Mouse (Mus musculus): ENCODE measurements at regions not wholly inside any gene's neighbourhood (a gene's known extent, or its start where the extent isn't known, plus 50 kb on each side); places are given as distances from the start of the nearest gene placed in this dataset.
"Not testable (repeated sequence)": the region's sequence is repeated elsewhere in the genome, so short reads cannot be mapped to it uniquely, and the experiment has no call there.

DNA sequence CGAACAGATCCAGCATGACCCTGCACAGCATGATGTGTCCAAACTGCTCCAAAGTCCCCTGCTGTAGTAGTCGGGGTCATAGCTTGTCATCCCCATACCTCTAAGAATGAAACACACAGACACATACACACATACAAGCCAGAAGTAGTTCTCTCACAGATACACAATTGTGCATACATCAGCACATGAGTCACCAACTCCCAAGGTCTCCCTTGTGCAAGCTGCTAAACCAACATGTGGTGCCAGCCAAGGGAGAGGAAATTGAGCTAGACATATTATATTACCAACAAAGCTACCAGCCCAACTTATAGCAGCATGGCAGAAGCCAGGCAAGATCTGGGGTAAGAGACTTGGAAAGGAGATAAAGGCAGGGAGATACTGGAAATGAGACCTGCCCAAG, 353.5 kb upstream of the Rgma start:
- DNase-seq (ENCODE audit: low spot score in 2 of 2): no peak

GRCm38 (mm10) chr7:73025640-73026039, 349.7 kb upstream of the Rgma start:
- no peak for DNase-seq (ENCODE audit: low spot score in 2 of 2)

- peak in 1 of 2 experiments; percentile 5 for DNase-seq (ENCODE audit: low spot score in 2 of 2)
Observed at GRCm38 (mm10) chr7:73028952-73029351, 346.4 kb upstream of the Rgma start.

DNA sequence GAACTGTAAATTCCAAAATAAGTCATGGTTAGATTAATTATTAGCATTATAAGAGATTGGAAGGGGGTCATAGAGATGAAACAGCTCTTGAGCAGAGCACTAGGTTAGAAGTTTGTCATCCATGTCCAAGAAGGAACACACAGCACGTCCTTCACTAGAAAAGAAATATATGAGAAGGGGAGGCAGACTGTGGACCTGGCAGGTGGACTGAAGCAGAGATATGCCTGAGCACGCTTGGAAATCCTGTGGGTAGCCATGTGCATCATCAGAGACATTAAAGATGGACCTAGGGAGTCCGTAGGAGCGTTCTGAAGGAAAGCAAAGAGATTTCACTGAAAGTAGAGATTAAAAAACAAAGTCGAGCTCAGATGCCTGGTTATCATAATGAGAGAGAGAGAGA, 343.9 kb upstream of the Rgma start:
- DNase-seq (ENCODE audit: low spot score in 2 of 2): no peak

DNA sequence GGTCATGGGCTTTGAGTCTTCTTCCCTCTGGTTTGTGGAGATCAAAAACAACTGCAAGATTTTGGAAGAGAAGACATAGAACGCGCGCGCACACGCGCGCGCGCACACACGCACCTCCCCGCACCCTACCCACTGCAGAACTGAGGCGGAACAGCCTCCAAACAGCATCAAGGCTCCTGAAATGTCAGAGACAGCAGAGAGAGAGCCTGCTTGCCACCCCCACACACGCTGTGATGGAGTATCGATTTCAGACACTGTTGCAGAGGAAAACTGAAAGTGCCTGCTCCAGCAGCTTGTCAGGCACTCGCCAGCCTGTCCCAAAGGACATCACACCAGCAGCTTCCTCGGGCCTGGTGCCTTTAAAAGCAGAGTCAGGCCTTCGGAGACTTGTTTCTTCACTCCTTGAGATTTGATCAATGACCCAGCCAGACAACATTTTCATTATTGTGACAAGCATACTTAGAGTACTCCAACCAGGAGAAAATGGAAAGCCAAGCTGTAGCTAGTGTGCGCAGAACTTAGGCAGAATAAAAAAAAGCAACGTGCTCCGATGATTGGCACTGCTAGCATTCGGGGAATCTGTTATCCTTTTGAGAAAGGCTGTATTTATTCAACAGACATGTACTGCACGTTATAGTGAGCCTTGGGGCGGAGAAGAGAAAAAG, 342.9 kb upstream of the Rgma start:
- DNase-seq (ENCODE audit: low spot score in 2 of 2): peak; percentile 42 to 52

DNA sequence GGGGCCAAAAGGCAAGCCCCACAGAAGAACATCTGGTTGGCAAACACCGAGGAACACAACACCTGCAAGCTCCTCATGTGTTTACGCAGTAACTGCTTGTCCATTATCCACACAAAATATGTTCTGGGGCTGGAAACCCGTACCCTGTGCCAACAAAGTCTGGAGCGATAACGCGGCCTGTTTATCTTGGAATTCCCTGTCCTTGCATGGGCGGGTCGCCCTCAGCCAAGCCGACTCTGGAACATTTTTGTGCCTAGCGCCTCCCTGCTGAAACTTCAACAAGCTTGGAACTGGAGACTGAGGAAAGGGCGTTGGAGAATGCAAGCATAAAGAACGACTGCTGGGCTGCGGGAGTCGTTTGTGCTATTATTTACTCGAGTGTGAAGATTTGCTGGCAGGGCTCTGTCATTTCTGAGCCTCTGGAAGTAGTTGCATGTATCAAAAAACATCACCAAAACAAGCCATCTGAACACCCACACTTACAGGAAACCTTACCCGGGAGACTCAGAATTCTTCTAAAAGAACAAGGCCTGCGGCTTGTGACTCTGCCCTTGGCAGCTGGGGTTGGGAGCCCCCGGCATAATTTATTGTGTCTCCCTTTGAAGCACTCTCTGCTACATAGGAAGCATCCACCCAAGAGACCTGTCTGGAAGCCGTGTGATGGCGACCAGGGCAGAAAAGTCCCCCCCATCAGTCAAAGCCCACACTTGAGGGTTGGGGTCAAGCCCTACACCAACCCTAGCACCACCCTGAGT, 338.3 kb upstream of the Rgma start:
- DNase-seq (ENCODE audit: low spot score in 2 of 2): peak; percentile 61 to 66

- DNase-seq (ENCODE audit: low spot score in 2 of 2): no peak
Observed at GRCm38 (mm10) chr7:73037638-73038037, 337.7 kb upstream of the Rgma start.

DNA sequence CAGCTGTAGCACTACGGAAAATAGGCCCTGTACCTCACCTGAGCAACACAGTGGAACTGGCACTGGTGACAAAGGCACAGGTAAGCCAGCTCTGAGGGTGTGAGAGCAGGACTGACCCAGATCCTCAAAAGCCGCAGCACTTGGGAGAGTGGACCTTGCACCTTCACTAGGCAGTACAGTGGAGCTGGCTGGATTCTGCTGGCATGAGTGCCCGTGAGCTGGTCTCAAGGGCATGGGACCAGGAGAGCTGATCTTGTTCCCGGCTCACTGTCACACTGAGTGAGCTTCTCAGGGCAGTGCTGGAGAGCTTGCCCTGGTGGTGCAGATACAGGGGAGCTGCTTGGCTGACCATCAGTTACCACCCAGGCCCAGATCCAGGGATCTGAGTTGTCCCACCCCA, 335.4 kb upstream of the Rgma start:
- no peak for DNase-seq (ENCODE audit: low spot score in 2 of 2)

GRCm38 (mm10) chr7:73044316-73044715, 331.0 kb upstream of the Rgma start:
- DNase-seq (ENCODE audit: low spot score in 2 of 2): no peak

GRCm38 (mm10) chr7:73055891-73056290, 319.4 kb upstream of the Rgma start:
- no peak for DNase-seq (ENCODE audit: low spot score in 2 of 2)

GRCm38 (mm10) chr7:73063556-73063955, 311.8 kb upstream of the Rgma start:
- DNase-seq (ENCODE audit: low spot score in 2 of 2): no peak

GRCm38 (mm10) chr7:73068534-73068933, 306.8 kb upstream of the Rgma start:
- no peak for DNase-seq (ENCODE audit: low spot score in 2 of 2)

DNA sequence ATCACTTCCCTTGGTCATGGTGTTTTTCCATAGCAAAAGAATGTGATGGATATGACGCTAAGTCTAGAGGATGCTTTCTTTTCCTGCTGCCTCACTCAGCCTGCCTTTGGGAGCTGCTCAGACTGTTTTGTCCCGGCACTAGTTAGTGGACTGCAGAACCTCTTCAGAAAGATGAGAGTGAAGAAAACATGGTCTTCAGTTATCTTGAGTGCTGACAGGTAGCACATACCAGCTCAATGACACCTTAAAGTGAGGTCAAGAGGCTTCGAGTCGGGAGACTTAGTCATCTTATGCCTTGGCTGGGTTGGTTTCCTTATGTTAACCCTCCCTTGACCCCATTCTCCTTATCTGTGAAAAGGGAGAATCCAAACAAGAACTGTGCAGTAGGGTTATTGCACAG, 306.0 kb upstream of the Rgma start:
- DNase-seq (ENCODE audit: low spot score in 2 of 2): no peak

DNA sequence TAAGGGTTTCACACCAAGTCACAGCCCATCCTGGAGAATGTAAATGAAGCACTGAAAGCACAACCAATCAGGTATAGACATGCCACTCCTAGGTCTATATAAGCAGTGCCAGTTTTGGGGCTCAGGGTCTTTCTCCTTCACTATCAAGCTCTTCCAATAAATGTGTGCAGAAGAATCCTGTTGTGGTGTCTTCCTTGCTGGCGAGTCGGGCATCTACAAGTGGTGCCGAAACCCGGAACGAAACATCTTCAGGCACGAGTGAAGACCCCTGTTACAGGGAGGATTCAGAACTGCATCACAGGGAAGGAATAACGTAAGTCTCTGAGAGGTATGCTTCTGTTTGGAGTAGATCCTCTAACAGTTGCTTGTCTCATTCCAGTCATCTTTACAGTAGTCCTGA, 299.9 kb upstream of the Rgma start:
- DNase-seq (ENCODE audit: low spot score in 2 of 2): not testable (repeated sequence)

GRCm38 (mm10) chr7:73087496-73088185, 287.7 kb upstream of the Rgma start:
- no peak for DNase-seq (ENCODE audit: low spot score in 2 of 2)

- no peak for DNase-seq (ENCODE audit: low spot score in 2 of 2)
Observed at GRCm38 (mm10) chr7:73088321-73088720, 287.0 kb upstream of the Rgma start.

DNA sequence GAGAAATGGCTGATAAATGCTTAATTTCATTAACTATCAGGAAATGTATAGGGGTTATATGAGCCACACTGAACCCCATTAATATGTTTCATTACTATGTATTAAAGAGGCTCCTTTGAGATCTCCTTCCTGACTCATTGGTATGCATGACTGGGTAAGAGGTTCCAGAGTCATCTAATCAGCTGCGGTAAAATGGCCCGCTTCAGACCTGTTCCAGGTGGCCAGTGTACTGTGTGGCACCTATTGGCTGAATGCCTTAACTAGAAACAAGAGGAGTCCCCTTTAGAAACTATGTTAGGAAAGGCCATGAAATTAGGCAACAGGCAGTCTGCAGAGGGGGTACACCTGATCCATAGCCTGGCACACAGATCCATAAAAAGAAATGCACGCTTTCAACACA, 283.6 kb upstream of the Rgma start:
- DNase-seq (ENCODE audit: low spot score in 2 of 2): no peak

- DNase-seq (ENCODE audit: low spot score in 2 of 2): no peak
Observed at GRCm38 (mm10) chr7:73094059-73094458, 281.2 kb upstream of the Rgma start.

DNA sequence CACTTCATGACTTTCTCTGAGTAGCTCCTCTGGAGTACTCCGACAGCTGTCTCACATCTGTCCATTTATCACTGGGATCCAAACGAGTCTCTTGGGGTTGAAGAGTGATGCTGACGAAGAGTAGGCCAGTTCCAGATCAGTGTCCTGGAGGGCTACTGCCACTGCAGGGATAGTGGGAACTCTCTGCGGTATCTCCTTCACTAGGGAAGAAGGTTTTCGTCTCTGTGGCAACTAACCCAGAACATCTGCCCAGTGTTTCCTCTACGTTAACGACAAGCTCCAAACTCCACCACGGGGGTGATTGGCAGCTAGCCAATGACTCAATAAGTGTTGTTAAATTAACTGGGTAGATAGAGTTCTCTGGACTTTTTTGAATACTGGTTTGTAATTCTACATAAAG, 256.4 kb upstream of the Rgma start:
- DNase-seq (ENCODE audit: low spot score in 2 of 2): no peak

- no peak for DNase-seq (ENCODE audit: low spot score in 2 of 2)
Observed at GRCm38 (mm10) chr7:73120276-73120675, 255.0 kb upstream of the Rgma start.

DNA sequence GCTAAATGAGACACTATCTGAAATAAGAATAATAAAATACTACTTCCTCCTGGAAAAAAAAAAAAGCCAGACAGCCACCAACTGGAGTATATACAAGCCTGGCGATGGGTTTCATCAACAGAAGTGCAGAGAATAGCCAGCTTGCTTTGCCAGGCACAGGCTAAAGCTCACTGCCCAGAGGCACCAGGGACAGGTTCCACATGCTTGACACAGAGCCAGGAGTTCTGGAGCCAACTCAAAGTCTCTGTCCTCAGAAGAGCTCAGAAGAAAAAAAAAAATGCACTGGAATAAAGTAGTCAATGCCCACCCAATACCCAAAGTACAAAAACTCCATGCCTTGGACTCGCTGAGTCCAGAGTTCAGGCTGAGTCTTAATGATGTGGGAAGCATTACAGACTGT, 250.3 kb upstream of the Rgma start:
- no peak for DNase-seq (ENCODE audit: low spot score in 2 of 2)

- no peak for DNase-seq (ENCODE audit: low spot score in 2 of 2)
Observed at GRCm38 (mm10) chr7:73125864-73126263, 249.4 kb upstream of the Rgma start.

DNA sequence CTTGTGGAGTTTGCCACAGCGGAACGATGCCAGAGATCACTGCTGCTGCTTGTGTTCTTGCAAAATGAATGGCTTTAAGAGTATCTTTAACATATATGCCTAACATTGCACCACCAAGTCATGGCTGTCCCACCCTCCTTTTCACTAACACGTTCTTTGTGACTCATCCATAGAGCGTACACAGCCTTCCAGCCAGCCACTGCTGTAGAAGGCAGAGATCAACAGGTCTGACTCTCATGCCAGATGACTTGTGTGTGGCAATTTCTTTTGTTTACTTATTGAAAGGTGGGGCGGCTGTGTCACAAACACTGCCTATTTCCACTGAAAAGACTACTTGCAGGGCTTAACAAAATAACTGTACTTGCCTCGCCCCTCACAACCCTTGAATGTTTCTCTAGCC, 239.5 kb upstream of the Rgma start:
- no peak for DNase-seq (ENCODE audit: low spot score in 2 of 2)
